Mouse (Mus musculus) bone marrow, adult 2 months (tissue): Measurements from ENCODE around the gene Theg. TPM values are rescaled to one million over a fixed set of nuclear protein-coding genes. Genes with fewer than 3 reads are reported as not detected.

Source experiments
- H3K27ac ChIP-seq: fragments of 200-500 bp; 2 replicates; pipeline ENCODE4 v1.5.1; 2012; ENCODE audit warnings: low read depth, mild to moderate bottlenecking, control low read depth, inconsistent platforms, low read length; ENCODE audit not compliant: control insufficient read depth, poor library complexity, insufficient read depth
- H3K4me1 ChIP-seq: fragments of 200-500 bp; 2 replicates; pipeline ENCODE4 v1.6.1; 2011; ENCODE audit warnings: low read length; ENCODE audit not compliant: control insufficient read depth, insufficient read depth
- H3K4me3 ChIP-seq: fragments of 200-500 bp; replicated peaks from 2 replicates; pipeline ENCODE3; 2011; ENCODE audit warnings: mild to moderate bottlenecking, low read depth, low read length, control low read depth; ENCODE audit not compliant: control insufficient read depth
- CTCF ChIP-seq: fragments of 200-500 bp; IDR thresholded peaks from 2 replicates; pipeline ENCODE4 v1.5.1; 2011; ENCODE audit warnings: low read length, control low read depth; ENCODE audit not compliant: control insufficient read depth, insufficient read depth
- POLR2A ChIP-seq: fragments of 200-500 bp; IDR thresholded peaks from 2 replicates; pipeline ENCODE4 v1.6.1; 2011; ENCODE audit warnings: low read depth, mild to moderate bottlenecking, control low read depth, low read length, borderline replicate concordance; ENCODE audit not compliant: control insufficient read depth
- WGBS: fragments of 180-500 bp; shearing (Covaris S2); methylation state at CpG from one replicate; pipeline ENCODE4 v1.1.7; 2018; 5-methylcytosine and 5-hydroxymethylcytosine counted together
- polyA plus RNA-seq: library from polyadenylated mRNA; stranded (reverse); fragments of >200 nt; gene quantifications from 2 replicates; pipeline ENCODE4 v1.2.4, GENCODE M21; 2011; ENCODE audit warnings: low replicate concordance; ENCODE audit not compliant: missing spikeins, insufficient read depth, insufficient read length

Gene Theg
- polyA plus RNA-seq, 1 experiment = not detected

GRCm38 (mm10) chr10:79527453-79527845 is 59.7 kb downstream of the Theg start:
- H3K4me3 ChIP-seq = no peak overlapping the region
- TF ChIP-seq POLR2A (no peak), CTCF (no peak)
- no peak overlapping the region for H3K27ac ChIP-seq
- no peaks in the 10 kb centered on the region for H3K4me1 ChIP-seq
- WGBS = 77% methylated on average over 6 of the region's 6 CpGs

GRCm38 (mm10) chr10:79526661-79527452 is 60.3 kb downstream of the Theg start:
- no peak for TF ChIP-seq POLR2A
- no peak for TF ChIP-seq CTCF
- 81% methylated on average over 12 of the region's 12 CpGs for WGBS
- no peak overlapping the region for H3K4me3 ChIP-seq

More at GRCm38 (mm10) chr10:79526661-79527452, 60.3 kb downstream of the Theg start:
- Histone ChIP-seq H3K27ac (no peak overlapping the region), H3K4me1 (no peaks in the 10 kb centered on the region)

Other genes with a start within 250 kb of the Theg start
- not detected in 2 replicates for gene Vmn2r82, start 230.8 kb downstream of the Theg start, polyA plus RNA-seq
- gene Vmn2r83, start 118.6 kb downstream of the Theg start, polyA plus RNA-seq = not detected in 2 replicates
- gene Plpp2, start 53.5 kb downstream of the Theg start, polyA plus RNA-seq = 1.7 and 2.6 TPM in 2 replicates
- gene Mier2, start 32.1 kb downstream of the Theg start, polyA plus RNA-seq = 18.7 and 21.7 TPM in 2 replicates
- gene C2cd4c, start 26.7 kb upstream of the Theg start, polyA plus RNA-seq = not detected in 2 replicates
- 1.1 and 2.1 TPM in 2 replicates for gene Shc2, start 50.6 kb upstream of the Theg start, polyA plus RNA-seq
- gene Odf3l2, start 58.4 kb upstream of the Theg start, polyA plus RNA-seq = not detected in 2 replicates
- not detected in 2 replicates for gene Madcam1, start 77.2 kb upstream of the Theg start, polyA plus RNA-seq
- 4.9 and 12.2 TPM in 2 replicates for gene Tpgs1, start 82.0 kb upstream of the Theg start, polyA plus RNA-seq
- 82.1 and 98.6 TPM in 2 replicates for gene Cdc34, start 94.9 kb upstream of the Theg start, polyA plus RNA-seq
- gene Gzmm, start 101.7 kb upstream of the Theg start, polyA plus RNA-seq = not detected in 2 replicates
- 465 and 588 TPM in 2 replicates for gene Bsg, start 117.2 kb upstream of the Theg start, polyA plus RNA-seq
- 0.31 TPM in 1 of 2 replicates, not detected in the other for gene Hcn2, start 129.3 kb upstream of the Theg start, polyA plus RNA-seq
- 20.0 and 29.6 TPM in 2 replicates for gene Polrmt, start 159.2 kb upstream of the Theg start, polyA plus RNA-seq
- not detected in 2 replicates for gene Fgf22, start 167.7 kb upstream of the Theg start, polyA plus RNA-seq
- 26.5 and 42.8 TPM in 2 replicates for gene Rnf126, start 179.6 kb upstream of the Theg start, polyA plus RNA-seq
- 1.0 and 1.8 TPM in 2 replicates for gene Fstl3, start 189.9 kb upstream of the Theg start, polyA plus RNA-seq
- 13.1 and 40.0 TPM in 2 replicates for gene Prss57, start 203.6 kb upstream of the Theg start, polyA plus RNA-seq
- 19.7 and 36.1 TPM in 2 replicates for gene Palm, start 206.2 kb upstream of the Theg start, polyA plus RNA-seq
- gene Misp, start 233.7 kb upstream of the Theg start, polyA plus RNA-seq = not detected in 2 replicates